Mouse (Mus musculus): ENCODE results near the gene Hcfc2.

GRCm38 (mm10) chr10:82746988-82747850 is 51.3 kb downstream of the Hcfc2 start:
- TF ChIP-seq CTCF (conservative IDR thresholded peaks at IDR 0.05; ENCODE audit: insufficient read depth, insufficient read length, low read depth, low read length), result no peak
- TF ChIP-seq POLR2A (IDR thresholded peaks at IDR 0.05; ENCODE audit: low read depth, low read length), result no peak

Measured in kidney, adult 2 months (tissue).